ENCODE assay signal across 15 mouse cellular contexts in the genomic region with DNA sequence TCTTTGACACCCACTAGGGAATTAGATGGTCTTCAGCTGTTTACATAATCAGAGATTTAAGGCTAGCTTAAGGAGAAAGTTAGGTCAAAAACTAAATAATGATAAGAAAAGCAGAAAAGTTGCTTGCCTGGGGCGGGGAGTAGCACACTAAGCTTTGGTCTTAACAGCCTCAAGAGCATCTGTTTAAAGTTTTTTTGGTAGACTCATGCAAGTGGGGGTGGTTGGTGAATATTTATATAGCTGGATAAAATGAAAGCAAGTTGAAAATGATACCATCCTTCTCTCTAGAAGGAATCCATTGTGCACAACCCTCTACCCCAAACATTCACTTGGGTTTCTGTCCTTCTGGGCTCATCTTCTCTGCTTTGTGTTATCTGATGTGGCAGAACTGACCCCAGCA.
"Had no signal": no experiment of that assay in that cellular context is flagged by ENCODE, and none has a peak within 500 bp of the region (broad histone marks: within the 10 kb centered on the region; RNA-seq: fewer than 3 reads in every experiment).

No protein-coding gene starts in this region.

- H3K9ac ChIP-seq: liver, embryonic 12.5 days; liver, embryonic 15.5 days; lung, embryonic 15.5 days; neural tube, embryonic 12.5 days; neural tube, embryonic 15.5 days had no signal

- H3K36me3 ChIP-seq: liver, embryonic 12.5 days; liver, embryonic 15.5 days; lung, embryonic 15.5 days; neural tube, embryonic 12.5 days; neural tube, embryonic 15.5 days had no signal

- H3K9me3 ChIP-seq: liver, embryonic 12.5 days; liver, embryonic 15.5 days; lung, embryonic 15.5 days; neural tube, embryonic 12.5 days; neural tube, embryonic 15.5 days had no signal

- H3K27ac ChIP-seq: liver, embryonic 12.5 days; liver, embryonic 15.5 days; lung, embryonic 15.5 days; neural tube, embryonic 12.5 days; neural tube, embryonic 15.5 days had no signal

- H3K4me2 ChIP-seq: liver, embryonic 12.5 days; liver, embryonic 15.5 days; lung, embryonic 15.5 days; midbrain, embryonic 11.5 days; neural tube, embryonic 12.5 days; neural tube, embryonic 15.5 days had no signal

- ATAC-seq: intestine, postnatal 0 days; liver, embryonic 12.5 days had no signal

- DNase-seq: kidney, adult 9 months; kidney, postnatal 14 days; lung, adult 18-20 months; lung, postnatal 14 days; lung, postnatal 4 days; midbrain, embryonic 14.5 days; thymus, adult 2 months; thymus, postnatal 25 days had no signal

- H3K4me1 ChIP-seq: liver, embryonic 12.5 days; liver, embryonic 15.5 days; lung, embryonic 15.5 days; neural tube, embryonic 12.5 days had no signal

- H3K4me3 ChIP-seq: liver, embryonic 12.5 days; liver, embryonic 15.5 days; lung, embryonic 15.5 days; neural tube, embryonic 12.5 days; neural tube, embryonic 15.5 days had no signal

- H3K27me3 ChIP-seq: liver, embryonic 15.5 days; lung, embryonic 15.5 days; neural tube, embryonic 12.5 days; neural tube, embryonic 15.5 days had no signal
